Mouse (Mus musculus): ENCODE data around the gene Zfp57. TPM values are rescaled to one million over a fixed set of nuclear protein-coding genes. Genes with fewer than 3 reads are reported as not detected.

The Zfp57 gene
- total and polyA plus RNA-seq, 3 experiments: 0.26 TPM; not detected in 2

- in situ Hi-C loops (cut with MboI; ENCODE audit: low pct_ligation_motif_present, low pct_unique_long_range_greater_than_20kb, low sequenced_read_pairs): loop anchor here (10.0 kb wide), 1 partner anchor 81 kb away; no protein-coding TSS in a partner anchor
- Histone ChIP-seq H3K4me2 (ENCODE audit: insufficient read depth, low read depth, poor library complexity, severe bottlenecking) (no peak overlapping the region), H3K4me3 (replicated peaks in 1 of 3; ENCODE audit: low read depth in 2 of 3, low read length in 2 of 3, poor library complexity in 1 of 3) (no peak overlapping the region), H3K4me1 (ENCODE audit: control insufficient read depth in 1 of 2, insufficient read depth in 2 of 2) (peaks cover 3 to 43% of the 10 kb centered on the region in 2 experiments; a peak in 2 of 4 replicates), H3K79me2 (replicated peaks; ENCODE audit: control insufficient read depth, extremely low read depth, insufficient read depth, poor library complexity, severe bottlenecking) (no peaks in the 10 kb centered on the region), H3K36me3 (replicated peaks in 1 of 2; ENCODE audit: control insufficient read depth in 1 of 2, insufficient read depth in 1 of 2, low read length in 1 of 2) (no peaks in the 10 kb centered on the region), H3K9ac (ENCODE audit: insufficient read depth, low read depth) (no peak overlapping the region; the same call in 1 of the 2 replicates), H3K9me3 (replicated peaks; ENCODE audit: low read length) (no peaks in the 10 kb centered on the region), H3K27ac (ENCODE audit: insufficient read depth, low read depth) (no peak overlapping the region), H3K27me3 (replicated peaks) (no peaks in the 10 kb centered on the region)
- no peak for DNase-seq (ENCODE audit: extremely low read depth)
- TF ChIP-seq USF2 (conservative IDR thresholded peaks at IDR 0.05; ENCODE audit: low read depth, low read length) (no peak), CTCF (conservative IDR thresholded peaks at IDR 0.05 in 1 of 2, IDR thresholded peaks at IDR 0.05 in 1 of 2; ENCODE audit: low read depth in 2 of 2, low read length in 2 of 2) (0 out of 4 replicates have a peak, but pooled peaks of 1 of the 2 experiments have one; percentile 13), EP300 (IDR thresholded peaks at IDR 0.05; ENCODE audit: low read length) (no peak), KAT2A (IDR thresholded peaks at IDR 0.05; ENCODE audit: insufficient replicate concordance, low read length) (no peak), GABPA (IDR thresholded peaks at IDR 0.05; ENCODE audit: insufficient replicate concordance, low read depth, low read length) (no peak), SMC3 (IDR thresholded peaks at IDR 0.05; ENCODE audit: low read depth, low read length) (no peak), JUN (IDR thresholded peaks at IDR 0.05; ENCODE audit: insufficient read depth, low read depth, low read length) (no peak), ZMIZ1 (IDR thresholded peaks at IDR 0.05; ENCODE audit: low read depth, low read length) (no peak)
- dilution Hi-C loops (cut with MboI; ENCODE audit: extremely low pct_ligation_motif_present, extremely low pct_unique_long_range_greater_than_20kb, low sequenced_read_pairs): no loop called here
These were observed 5.5 kb upstream of the Zfp57 start for GRCm38 (mm10) chr17:36995448-36995847.

GRCm38 (mm10) chr17:36997033-36997735, 3.8 kb upstream of the Zfp57 start:
- no peak overlapping the region for H3K27ac ChIP-seq (ENCODE audit: insufficient read depth, low read depth)
- no peaks in the 10 kb centered on the region for H3K79me2 ChIP-seq (replicated peaks; ENCODE audit: control insufficient read depth, extremely low read depth, insufficient read depth, poor library complexity, severe bottlenecking)
- in situ Hi-C loops (cut with MboI; ENCODE audit: low pct_ligation_motif_present, low pct_unique_long_range_greater_than_20kb, low sequenced_read_pairs): loop anchor here (10.0 kb wide), 1 partner anchor 82 kb away; no protein-coding TSS in a partner anchor
- peak; percentile 79 to 90 for TF ChIP-seq CTCF (conservative IDR thresholded peaks at IDR 0.05 in 1 of 2, IDR thresholded peaks at IDR 0.05 in 1 of 2; ENCODE audit: low read depth in 2 of 2, low read length in 2 of 2)
- peak; percentile 14; the same call in 1 of the 2 replicates for TF ChIP-seq IRF4 (IDR thresholded peaks at IDR 0.05; ENCODE audit: low read depth, low read length)
- TF ChIP-seq SMC3 (IDR thresholded peaks at IDR 0.05; ENCODE audit: low read depth, low read length): peak; percentile 88
- peak; percentile 76 for TF ChIP-seq RAD21 (IDR thresholded peaks at IDR 0.05; ENCODE audit: low read depth, low read length)
- TF ChIP-seq USF1 (IDR thresholded peaks at IDR 0.05; ENCODE audit: low read depth, low read length): no peak
- 0 out of 2 replicates have a peak, but pooled peaks have one; percentile 15 for TF ChIP-seq ELF1 (IDR thresholded peaks at IDR 0.05; ENCODE audit: low read depth, low read length)
- TF ChIP-seq KAT2A (IDR thresholded peaks at IDR 0.05; ENCODE audit: insufficient replicate concordance, low read length): no peak
- peaks cover 2 to 33% of the 10 kb centered on the region in 2 experiments; a peak in 2 of 4 replicates for H3K4me1 ChIP-seq (ENCODE audit: control insufficient read depth in 1 of 2, insufficient read depth in 2 of 2)
- no peak overlapping the region for H3K4me3 ChIP-seq (replicated peaks in 1 of 3; ENCODE audit: low read depth in 2 of 3, low read length in 2 of 3, poor library complexity in 1 of 3)
- H3K4me2 ChIP-seq (ENCODE audit: insufficient read depth, low read depth, poor library complexity, severe bottlenecking): no peak overlapping the region
- H3K36me3 ChIP-seq (replicated peaks in 1 of 2; ENCODE audit: control insufficient read depth in 1 of 2, insufficient read depth in 1 of 2, low read length in 1 of 2): no peaks in the 10 kb centered on the region
- H3K9me3 ChIP-seq (replicated peaks; ENCODE audit: low read length): no peaks in the 10 kb centered on the region
- H3K9ac ChIP-seq (ENCODE audit: insufficient read depth, low read depth): no peak overlapping the region
- dilution Hi-C loops (cut with MboI; ENCODE audit: extremely low pct_ligation_motif_present, extremely low pct_unique_long_range_greater_than_20kb, low sequenced_read_pairs): no loop called here
- DNase-seq (ENCODE audit: extremely low read depth): peak; percentile 78
- H3K27me3 ChIP-seq (replicated peaks): no peaks in the 10 kb centered on the region

Data from CH12.LX (cell line).